Mouse (Mus musculus): ENCODE data around the gene Fcgrt. TPM values are rescaled to one million over a fixed set of nuclear protein-coding genes. Genes with fewer than 3 reads are reported as not detected.
A peak's percentile ranks its signal among the peaks of the same experiment; 100 is the strongest.
"Not testable (repeated sequence)": the region's sequence is repeated elsewhere in the genome, so short reads cannot be mapped to it uniquely, and the experiment has no call there.

Gene Fcgrt
- polyA plus RNA-seq, 1 experiment from 2014 or later, result 16.6 TPM

- no peaks in the 10 kb centered on the region for H3K27me3 ChIP-seq
- H3K4me3 ChIP-seq, result no peak overlapping the region
- no peak overlapping the region for H3K9ac ChIP-seq (replicated peaks)
- H3K4me2 ChIP-seq (replicated peaks), result no peak overlapping the region
- 66% methylated on average over 8 of the region's 8 CpGs for WGBS
- peaks cover 66% of the 10 kb centered on the region for H3K36me3 ChIP-seq
- H3K9me3 ChIP-seq, result no peaks in the 10 kb centered on the region
- peaks cover 37% of the 10 kb centered on the region for H3K4me1 ChIP-seq
- no peak overlapping the region for H3K27ac ChIP-seq (replicated peaks)
- no peak for ATAC-seq (replicated peaks)
Measured at GRCm38 (mm10) chr7:45121404-45121803, 17.8 kb upstream of the Fcgrt start.

GRCm38 (mm10) chr7:45119780-45120709, 16.4 kb upstream of the Fcgrt start:
- Histone ChIP-seq H3K4me3 (no peak overlapping the region), H3K4me2 (replicated peaks) (no peak overlapping the region), H3K4me1 (peaks cover 27% of the 10 kb centered on the region), H3K27me3 (no peaks in the 10 kb centered on the region), H3K9me3 (no peaks in the 10 kb centered on the region), H3K27ac (replicated peaks) (no peak overlapping the region), H3K36me3 (peaks cover 52% of the 10 kb centered on the region), H3K9ac (replicated peaks) (peak overlapping the region; percentile 19; the same call in 1 of the 2 replicates)
- 82% methylated on average over 5 of the region's 5 CpGs for WGBS
- no peak for ATAC-seq (replicated peaks)

- H3K4me1 ChIP-seq, result peaks cover 18% of the 10 kb centered on the region
- H3K27ac ChIP-seq (replicated peaks), result no peak overlapping the region
- H3K4me2 ChIP-seq (replicated peaks), result no peak overlapping the region
- peaks cover 51% of the 10 kb centered on the region for H3K36me3 ChIP-seq
- no peak overlapping the region for H3K9ac ChIP-seq (replicated peaks)
- H3K27me3 ChIP-seq, result no peaks in the 10 kb centered on the region
- H3K9me3 ChIP-seq, result no peaks in the 10 kb centered on the region
- 96% methylated on average over 6 of the region's 6 CpGs for WGBS
- no peak overlapping the region for H3K4me3 ChIP-seq
- no peak for ATAC-seq (replicated peaks)
Measured at GRCm38 (mm10) chr7:45118336-45118735, 14.7 kb upstream of the Fcgrt start.

- ATAC-seq (replicated peaks), result no peak
- H3K27ac ChIP-seq (replicated peaks), result no peak overlapping the region
- peaks cover 11% of the 10 kb centered on the region for H3K4me1 ChIP-seq
- no peak overlapping the region for H3K4me3 ChIP-seq
- H3K36me3 ChIP-seq, result peaks cover 44% of the 10 kb centered on the region
- no peaks in the 10 kb centered on the region for H3K27me3 ChIP-seq
- H3K4me2 ChIP-seq (replicated peaks), result no peak overlapping the region
- H3K9me3 ChIP-seq, result no peaks in the 10 kb centered on the region
- H3K9ac ChIP-seq (replicated peaks), result no peak overlapping the region
- 88% methylated on average over 8 of the region's 8 CpGs for WGBS
Measured at GRCm38 (mm10) chr7:45117566-45117965, 13.9 kb upstream of the Fcgrt start.

- Histone ChIP-seq H3K36me3 (peaks cover 6% of the 10 kb centered on the region; the same call in 1 of the 2 replicates), H3K27me3 (no peaks in the 10 kb centered on the region), H3K27ac (replicated peaks) (no peak overlapping the region), H3K9me3 (no peaks in the 10 kb centered on the region), H3K4me3 (no peak overlapping the region), H3K4me2 (replicated peaks) (no peak overlapping the region), H3K9ac (replicated peaks) (no peak overlapping the region), H3K4me1 (no peaks in the 10 kb centered on the region)
- ATAC-seq (replicated peaks), result no peak
- WGBS, result 87% methylated on average over 2 of the region's 2 CpGs
Measured at GRCm38 (mm10) chr7:45113476-45113875, 9.8 kb upstream of the Fcgrt start.

- H3K27ac ChIP-seq (replicated peaks), result no peak overlapping the region
- no peak overlapping the region for H3K4me2 ChIP-seq (replicated peaks)
- no peaks in the 10 kb centered on the region for H3K27me3 ChIP-seq
- no peak overlapping the region for H3K4me3 ChIP-seq
- H3K4me1 ChIP-seq, result no peaks in the 10 kb centered on the region
- WGBS, result 79% methylated on average over 3 of the region's 3 CpGs
- no peak overlapping the region for H3K9ac ChIP-seq (replicated peaks)
- H3K9me3 ChIP-seq, result no peaks in the 10 kb centered on the region
- H3K36me3 ChIP-seq, result no peaks in the 10 kb centered on the region
- no peak for ATAC-seq (replicated peaks)
Measured at GRCm38 (mm10) chr7:45112529-45112928, 8.9 kb upstream of the Fcgrt start.

- Histone ChIP-seq H3K4me1 (no peaks in the 10 kb centered on the region), H3K27ac (replicated peaks) (no peak overlapping the region), H3K9ac (replicated peaks) (no peak overlapping the region), H3K9me3 (no peaks in the 10 kb centered on the region), H3K4me3 (no peak overlapping the region), H3K36me3 (no peaks in the 10 kb centered on the region), H3K4me2 (replicated peaks) (no peak overlapping the region), H3K27me3 (no peaks in the 10 kb centered on the region)
- no peak for ATAC-seq (replicated peaks)
- 78% methylated on average over 2 of the region's 2 CpGs for WGBS
Measured at GRCm38 (mm10) chr7:45111940-45112339, 8.3 kb upstream of the Fcgrt start.

GRCm38 (mm10) chr7:45110089-45110488, 6.4 kb upstream of the Fcgrt start:
- H3K9me3 ChIP-seq; H3K27ac ChIP-seq (replicated peaks); ATAC-seq (replicated peaks); H3K27me3 ChIP-seq; H3K4me1 ChIP-seq; H3K36me3 ChIP-seq; H3K4me3 ChIP-seq; H3K9ac ChIP-seq (replicated peaks); H3K4me2 ChIP-seq (replicated peaks): not testable (repeated sequence)
- WGBS, result 93% methylated on average over 4 of the region's 4 CpGs

- no peak for ATAC-seq (replicated peaks)
- Histone ChIP-seq H3K9me3 (no peaks in the 10 kb centered on the region), H3K9ac (replicated peaks) (no peak overlapping the region), H3K4me3 (no peak overlapping the region), H3K4me1 (no peaks in the 10 kb centered on the region), H3K27me3 (no peaks in the 10 kb centered on the region), H3K27ac (replicated peaks) (no peak overlapping the region), H3K4me2 (replicated peaks) (no peak overlapping the region), H3K36me3 (no peaks in the 10 kb centered on the region)
- 61% methylated on average over 5 of the region's 5 CpGs for WGBS
Measured at GRCm38 (mm10) chr7:45107052-45107645, 3.5 kb upstream of the Fcgrt start.

- Histone ChIP-seq H3K36me3 (no peaks in the 10 kb centered on the region), H3K9ac (replicated peaks) (no peak overlapping the region), H3K27ac (replicated peaks) (no peak overlapping the region), H3K4me3 (no peak overlapping the region), H3K4me1 (no peaks in the 10 kb centered on the region), H3K9me3 (no peaks in the 10 kb centered on the region), H3K4me2 (replicated peaks) (no peak overlapping the region), H3K27me3 (no peaks in the 10 kb centered on the region)
- WGBS, result 32% methylated on average over 6 of the region's 6 CpGs
- no peak for ATAC-seq (replicated peaks)
Measured at GRCm38 (mm10) chr7:45106441-45106840, 2.8 kb upstream of the Fcgrt start.

- H3K4me2 ChIP-seq (replicated peaks), result no peak overlapping the region
- H3K9me3 ChIP-seq, result no peaks in the 10 kb centered on the region
- no peak overlapping the region for H3K4me3 ChIP-seq
- no peak overlapping the region for H3K9ac ChIP-seq (replicated peaks)
- no peaks in the 10 kb centered on the region for H3K4me1 ChIP-seq
- ATAC-seq (replicated peaks), result no peak
- no peak overlapping the region for H3K27ac ChIP-seq (replicated peaks)
- H3K36me3 ChIP-seq, result no peaks in the 10 kb centered on the region
- H3K27me3 ChIP-seq, result no peaks in the 10 kb centered on the region
- 82% methylated on average over 8 of the region's 8 CpGs for WGBS
Measured at GRCm38 (mm10) chr7:45105491-45105890, 1.8 kb upstream of the Fcgrt start.

- Histone ChIP-seq H3K9me3 (no peaks in the 10 kb centered on the region), H3K27me3 (no peaks in the 10 kb centered on the region), H3K4me2 (replicated peaks) (no peak overlapping the region), H3K4me3 (no peak overlapping the region), H3K9ac (replicated peaks) (no peak overlapping the region), H3K36me3 (no peaks in the 10 kb centered on the region), H3K4me1 (no peaks in the 10 kb centered on the region), H3K27ac (replicated peaks) (no peak overlapping the region)
- 83% methylated on average over 5 of the region's 5 CpGs for WGBS
- no peak for ATAC-seq (replicated peaks)
Measured at GRCm38 (mm10) chr7:45104941-45105340, 1.3 kb upstream of the Fcgrt start.
